Comparison of ENCODE assay signal across 21 mouse cellular contexts in the genomic region with DNA sequence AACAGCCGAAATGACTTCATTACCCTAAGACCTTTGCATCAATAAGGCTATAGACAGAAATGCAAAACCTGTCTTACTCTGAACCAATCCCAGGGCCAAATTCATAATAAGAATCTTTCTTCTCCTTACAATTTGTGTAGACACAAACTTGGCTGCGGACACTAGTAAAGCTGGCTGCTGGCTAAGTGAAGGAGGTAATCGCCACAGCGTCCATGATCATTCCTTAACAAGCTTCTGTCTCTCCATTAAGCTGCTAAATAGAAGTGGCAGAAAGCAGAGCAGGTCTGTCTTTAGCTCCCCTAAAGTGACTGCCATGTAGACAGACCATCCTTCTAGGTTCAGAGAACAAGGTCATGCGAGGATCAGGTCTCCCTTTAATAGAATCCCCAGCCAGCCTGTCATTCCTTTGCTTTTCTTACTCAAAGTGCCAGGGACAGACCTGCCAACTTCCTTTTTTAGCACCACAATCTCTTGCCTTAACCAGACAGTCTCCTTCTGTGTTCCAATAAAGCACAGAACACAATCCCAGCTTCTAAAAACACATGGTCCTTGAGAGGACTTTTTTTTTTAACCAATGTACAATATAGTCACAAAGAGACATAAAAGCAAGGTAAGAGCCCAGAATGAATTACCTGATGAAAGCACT.
A peak's percentile ranks its signal among the peaks of the same experiment; 100 is the strongest.
DNase-seq lines count a peak whose midpoint lies in the region; ATAC-seq and TF ChIP-seq lines count a peak whose summit lies in the region.
"Had no signal": no experiment of that assay in that cellular context is flagged by ENCODE, and none has a peak within 500 bp of the region (broad histone marks: within the 10 kb centered on the region; RNA-seq: fewer than 3 reads in every experiment).

No protein-coding gene starts in this region.

- H3K27ac ChIP-seq in midbrain, postnatal 0 days (ENCODE audit: low read depth, low read length): no peak overlapping the region
- H3K27ac ChIP-seq in midbrain, embryonic 14.5 days (replicated peaks; ENCODE audit: low read depth, low read length): no peak overlapping the region
- H3K27ac ChIP-seq in heart, embryonic 13.5 days (replicated peaks): peak overlapping the region; percentile 55
- H3K27ac ChIP-seq in liver, embryonic 12.5 days: no peak overlapping the region
- H3K27ac ChIP-seq: embryonic facial prominence, embryonic 10.5 days; hindbrain, embryonic 12.5 days; kidney, embryonic 15.5 days; liver, embryonic 15.5 days; macrophage; midbrain, embryonic 10.5 days; stomach, postnatal 0 days had no signal

- no peaks in the 10 kb centered on the region for H3K9me3 ChIP-seq in midbrain, postnatal 0 days (ENCODE audit: low read length)
- H3K9me3 ChIP-seq in midbrain, embryonic 14.5 days (ENCODE audit: control insufficient read depth, low read length): no peaks in the 10 kb centered on the region
- H3K9me3 ChIP-seq in heart, embryonic 13.5 days: no peaks in the 10 kb centered on the region
- H3K9me3 ChIP-seq in liver, embryonic 12.5 days (replicated peaks): no peaks in the 10 kb centered on the region
- H3K9me3 ChIP-seq: embryonic facial prominence, embryonic 10.5 days; hindbrain, embryonic 12.5 days; kidney, embryonic 15.5 days; liver, embryonic 15.5 days; midbrain, embryonic 10.5 days had no signal

- peak; percentile 71 for ATAC-seq in frontal cortex, adult (ENCODE audit: low TSS enrichment)
- no peak for ATAC-seq in midbrain, postnatal 0 days (ENCODE audit: low FRiP score)
- no peak for ATAC-seq in midbrain, embryonic 14.5 days (ENCODE audit: low FRiP score, low TSS enrichment)
- no peak for ATAC-seq in heart, embryonic 13.5 days (ENCODE audit: extremely low read depth, insufficient number of reproducible peaks, low FRiP score, low TSS enrichment)
- ATAC-seq in liver, embryonic 12.5 days: no peak
- no peak for ATAC-seq in granulocyte monocyte progenitor cell, adult 5-6 weeks (replicated peaks; ENCODE audit: poor library complexity, severe bottlenecking)
- ATAC-seq: intestine, embryonic 16.5 days had no signal

- H3K4me2 ChIP-seq in midbrain, postnatal 0 days (ENCODE audit: low read depth, low read length, poor library complexity, severe bottlenecking): no peak overlapping the region
- no peak overlapping the region for H3K4me2 ChIP-seq in midbrain, embryonic 14.5 days (ENCODE audit: low read length)
- H3K4me2 ChIP-seq in heart, embryonic 13.5 days: peak overlapping the region; percentile 38
- H3K4me2 ChIP-seq in liver, embryonic 12.5 days: no peak overlapping the region
- H3K4me2 ChIP-seq: hindbrain, embryonic 12.5 days; kidney, embryonic 15.5 days; liver, embryonic 15.5 days had no signal

- no peak for DNase-seq in frontal cortex, postnatal 14 days (ENCODE audit: low spot score in 2 of 2)
- peak; percentile 13 for DNase-seq in midbrain, postnatal 0 days (ENCODE audit: low spot score)
- DNase-seq in midbrain, embryonic 14.5 days: no peak
- peak; percentile 51 for DNase-seq in telencephalon, adult 2 months (ENCODE audit: low read depth, low spot score)
- DNase-seq: adrenal gland, postnatal 25 days; B cell, adult 2 months; gastrocnemius, postnatal 36 days; right cerebral cortex, adult 18-20 months; thymus, postnatal 25 days had no signal

- no peak overlapping the region for H3K9ac ChIP-seq in midbrain, postnatal 0 days (replicated peaks; ENCODE audit: low read length, poor library complexity, severe bottlenecking)
- no peak overlapping the region for H3K9ac ChIP-seq in midbrain, embryonic 14.5 days (replicated peaks; ENCODE audit: low read length)
- H3K9ac ChIP-seq in heart, embryonic 13.5 days: no peak overlapping the region
- H3K9ac ChIP-seq in liver, embryonic 12.5 days: no peak overlapping the region
- H3K9ac ChIP-seq: hindbrain, embryonic 12.5 days; kidney, embryonic 15.5 days; liver, embryonic 15.5 days had no signal

- no peak for TF ChIP-seq CTCF in midbrain, postnatal 0 days (IDR thresholded peaks at IDR 0.05)

- H3K36me3 ChIP-seq in midbrain, postnatal 0 days (ENCODE audit: insufficient read depth, low read length): no peaks in the 10 kb centered on the region
- no peaks in the 10 kb centered on the region for H3K36me3 ChIP-seq in midbrain, embryonic 14.5 days (ENCODE audit: control insufficient read depth, insufficient read depth, low read length)
- no peaks in the 10 kb centered on the region for H3K36me3 ChIP-seq in heart, embryonic 13.5 days
- no peaks in the 10 kb centered on the region for H3K36me3 ChIP-seq in liver, embryonic 12.5 days
- H3K36me3 ChIP-seq: hindbrain, embryonic 12.5 days; kidney, embryonic 15.5 days; liver, embryonic 15.5 days had no signal

- no peaks in the 10 kb centered on the region for H3K27me3 ChIP-seq in midbrain, postnatal 0 days (ENCODE audit: insufficient read depth, low read length)
- H3K27me3 ChIP-seq in midbrain, embryonic 14.5 days (ENCODE audit: control insufficient read depth, insufficient read depth, low read length): no peaks in the 10 kb centered on the region
- no peaks in the 10 kb centered on the region for H3K27me3 ChIP-seq in heart, embryonic 13.5 days (replicated peaks)
- H3K27me3 ChIP-seq in liver, embryonic 12.5 days (replicated peaks): no peaks in the 10 kb centered on the region
- H3K27me3 ChIP-seq: hindbrain, embryonic 12.5 days; kidney, embryonic 15.5 days; liver, embryonic 15.5 days had no signal

- peaks cover 5% of the 10 kb centered on the region; the same call in 1 of the 2 replicates for H3K4me1 ChIP-seq in midbrain, postnatal 0 days (ENCODE audit: insufficient read depth, low read length)
- peaks cover 9% of the 10 kb centered on the region for H3K4me1 ChIP-seq in midbrain, embryonic 14.5 days (ENCODE audit: control insufficient read depth, insufficient read depth, low read length)
- peaks cover 52% of the 10 kb centered on the region for H3K4me1 ChIP-seq in heart, embryonic 13.5 days
- peaks cover 8% of the 10 kb centered on the region for H3K4me1 ChIP-seq in liver, embryonic 12.5 days

- H3K4me3 ChIP-seq in midbrain, postnatal 0 days (ENCODE audit: low read depth, low read length): no peak overlapping the region
- H3K4me3 ChIP-seq in midbrain, embryonic 14.5 days (replicated peaks; ENCODE audit: low read depth, low read length): no peak overlapping the region
- H3K4me3 ChIP-seq in heart, embryonic 13.5 days: no peak overlapping the region
- no peak overlapping the region for H3K4me3 ChIP-seq in liver, embryonic 12.5 days
- H3K4me3 ChIP-seq: embryonic facial prominence, embryonic 10.5 days; hindbrain, embryonic 12.5 days; kidney, embryonic 15.5 days; liver, embryonic 15.5 days; midbrain, embryonic 10.5 days had no signal

- 68% methylated on average over 5 of the region's 5 CpGs for WGBS in midbrain, postnatal 0 days
- 78% methylated on average over 5 of the region's 5 CpGs for WGBS in midbrain, embryonic 14.5 days
- WGBS in heart, embryonic 13.5 days: 53% methylated on average over 5 of the region's 5 CpGs
- WGBS in liver, embryonic 12.5 days (ENCODE audit: insufficient replicate concordance): 62% methylated on average over 5 of the region's 5 CpGs

Comparison
In these comparisons a context has a peak if more than half of its experiments do, and no peak if none do; other contexts are left out.
1. DNase-seq: peak in midbrain, postnatal 0 days (single experiment) and telencephalon, adult 2 months (single experiment); none in frontal cortex, postnatal 14 days (0 of 2) and midbrain, embryonic 14.5 days (single experiment).